Mouse (Mus musculus) intestine, embryonic 14.5 days (tissue): ENCODE results near the gene Otud7a. TPM values are rescaled to one million over a fixed set of nuclear protein-coding genes. Genes with fewer than 3 reads are reported as not detected.

Experiments used
- ATAC-seq: fragments of 200-750 bp; cut with Nextera tagmentation; replicated peaks from 2 replicates; pipeline ENCODE4 v1.8.0; 2017; ENCODE audit warnings: low read depth, moderate number of reproducible peaks, moderate TSS enrichment, moderate library complexity; ENCODE audit not compliant: low FRiP score, low TSS enrichment
- DNase-seq: peaks from one replicate; pipeline ENCODE4 v3.0.0-alpha.2; 2018; ENCODE audit warnings: low spot score
- H3K27ac ChIP-seq: fragments of 300-500 bp; sonication (generic); 2 replicates; pipeline ENCODE4 v1.5.1; 2014; ENCODE audit warnings: low read depth, mild to moderate bottlenecking, control low read depth
- H3K27me3 ChIP-seq: fragments of 300-500 bp; sonication (generic); replicated peaks from 2 replicates; pipeline ENCODE4 v1.6.1; 2014; ENCODE audit warnings: low read length, control low read depth; ENCODE audit not compliant: control insufficient read depth, insufficient read depth
- H3K36me3 ChIP-seq: fragments of 300-500 bp; sonication (generic); 2 replicates; pipeline ENCODE4 v1.6.1; 2014; ENCODE audit warnings: low read length, control low read depth; ENCODE audit not compliant: control insufficient read depth, insufficient read depth
- H3K4me1 ChIP-seq: fragments of 300-500 bp; sonication (generic); replicated peaks from 2 replicates; pipeline ENCODE4 v1.6.1; 2014; ENCODE audit warnings: low read length, control low read depth, mixed read lengths; ENCODE audit not compliant: control insufficient read depth, insufficient read depth
- H3K4me2 ChIP-seq: fragments of 300-500 bp; sonication (generic); 2 replicates; pipeline ENCODE4 v1.6.1; 2014; ENCODE audit warnings: low read length
- H3K4me3 ChIP-seq: fragments of 300-500 bp; sonication (generic); 2 replicates; pipeline ENCODE4 v1.5.1; 2014; ENCODE audit warnings: low read depth, low read length, control low read depth, mixed read lengths
- H3K9ac ChIP-seq: fragments of 300-500 bp; sonication (generic); 2 replicates; pipeline ENCODE4 v1.6.1; 2014; ENCODE audit warnings: mild to moderate bottlenecking, low read length
- H3K9me3 ChIP-seq: fragments of 300-500 bp; sonication (generic); 2 replicates; pipeline ENCODE4 v1.6.1; 2016; ENCODE audit warnings: low read length, control low read depth; ENCODE audit not compliant: control insufficient read depth
- WGBS: fragments of 180-500 bp; shearing (Covaris S2); extraction: QIAGEN DNeasy Blood & Tissue Kit; methylation state at CpG from one replicate; pipeline ENCODE4 v1.1.7; 2014; 5-methylcytosine and 5-hydroxymethylcytosine counted together
- polyA plus RNA-seq: library from polyadenylated mRNA; unstranded; fragments of >200 nt; fragmentation: Nextera tagmentation; extraction: Ambion mirVana; gene quantifications from 2 replicates; pipeline ENCODE4 v1.2.1, GENCODE M21; 2014

The Otud7a gene
- polyA plus RNA-seq, 1 experiment from 2014 or later: 1.5 TPM

DNA sequence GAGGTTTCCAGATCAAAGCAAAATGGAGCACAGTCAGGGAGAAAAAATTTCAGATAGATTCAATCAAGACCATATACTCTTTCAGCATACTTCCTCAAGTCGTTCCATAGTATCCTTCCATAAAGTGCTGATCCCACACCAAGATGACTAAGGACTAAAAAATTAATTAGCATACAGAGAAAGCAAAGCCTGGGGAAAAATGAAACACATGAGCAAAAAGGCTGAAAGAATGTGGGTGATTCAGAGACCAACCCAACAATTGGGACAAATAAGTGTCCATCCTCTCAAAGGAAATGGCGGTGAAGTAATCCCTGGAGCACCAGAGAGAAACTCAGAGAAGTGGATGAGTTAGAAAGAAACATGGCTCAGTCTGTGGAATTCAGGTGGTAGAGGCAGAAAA lies 38.5 kb downstream of the Otud7a start:
- Histone ChIP-seq H3K4me3 (no peak overlapping the region), H3K9ac (no peak overlapping the region), H3K27ac (no peak overlapping the region), H3K4me2 (no peak overlapping the region), H3K9me3 (no peaks in the 10 kb centered on the region), H3K36me3 (no peaks in the 10 kb centered on the region), H3K4me1 (no peaks in the 10 kb centered on the region), H3K27me3 (no peaks in the 10 kb centered on the region)
- DNase-seq (no peak), ATAC-seq (no peak)
- WGBS: 84% methylated on average over 2 of the region's 2 CpGs

DNA sequence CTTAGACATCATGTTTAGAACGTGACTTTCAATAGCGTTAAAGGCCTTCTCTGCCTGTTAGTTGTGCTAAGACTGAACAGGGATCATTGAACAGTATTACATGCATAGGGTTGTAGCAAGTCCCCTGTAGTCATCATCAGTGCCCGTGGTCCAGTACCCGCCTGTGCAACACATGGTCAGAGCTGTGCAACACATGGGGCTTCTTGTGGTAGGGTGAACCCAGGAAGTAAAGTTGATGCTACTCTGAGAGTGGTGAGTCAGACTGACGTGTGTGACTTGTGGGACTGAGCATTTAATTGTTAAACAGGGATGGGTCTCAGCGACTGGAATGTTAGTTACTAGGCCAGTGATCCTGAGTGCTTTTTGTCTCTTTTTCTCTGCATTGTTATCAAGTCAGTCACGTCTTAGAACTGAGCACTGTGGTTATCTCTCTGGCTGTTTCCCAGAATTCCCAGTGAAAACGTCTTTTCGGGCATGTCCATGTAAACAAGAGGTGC lies 52.5 kb downstream of the Otud7a start:
- no peaks in the 10 kb centered on the region for H3K4me1 ChIP-seq
- no peak overlapping the region for H3K27ac ChIP-seq
- no peak overlapping the region for H3K4me2 ChIP-seq
- no peaks in the 10 kb centered on the region for H3K36me3 ChIP-seq
- H3K4me3 ChIP-seq: no peak overlapping the region
- no peaks in the 10 kb centered on the region for H3K9me3 ChIP-seq
- 77% methylated on average over 9 of the region's 9 CpGs for WGBS
- no peak overlapping the region for H3K9ac ChIP-seq
- no peaks in the 10 kb centered on the region for H3K27me3 ChIP-seq
- ATAC-seq (no peak), DNase-seq (no peak)

- Histone ChIP-seq H3K27me3 (no peaks in the 10 kb centered on the region), H3K4me2 (no peak overlapping the region), H3K36me3 (no peaks in the 10 kb centered on the region), H3K4me3 (no peak overlapping the region), H3K4me1 (no peaks in the 10 kb centered on the region), H3K9ac (no peak overlapping the region), H3K9me3 (no peaks in the 10 kb centered on the region), H3K27ac (no peak overlapping the region)
- no peak for DNase-seq
- ATAC-seq: no peak
- 34% methylated on average over 2 of the region's 2 CpGs for WGBS
Observed at GRCm38 (mm10) chr7:63504202-63504601, 59.7 kb downstream of the Otud7a start.

DNA sequence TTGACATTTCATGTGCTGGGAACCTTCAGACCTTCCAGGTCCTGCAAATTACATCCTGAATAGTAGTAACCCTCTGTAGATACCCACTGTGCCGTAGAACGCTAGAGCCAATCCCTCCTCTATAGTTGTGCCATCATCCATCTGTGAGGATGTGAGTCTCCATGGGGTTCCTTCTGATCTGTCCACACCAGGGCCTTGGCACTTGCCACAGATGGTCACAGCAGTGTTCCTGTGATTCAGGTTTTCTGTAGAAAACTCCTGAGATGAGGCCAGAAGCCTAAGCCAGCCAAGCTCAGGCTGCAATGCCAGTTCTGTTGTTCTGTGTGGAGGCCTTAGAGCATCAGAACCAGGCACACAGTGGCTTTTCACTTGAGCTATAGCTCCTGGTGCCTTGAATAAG lies 63.5 kb downstream of the Otud7a start:
- H3K4me3 ChIP-seq: no peak overlapping the region
- H3K9ac ChIP-seq: no peak overlapping the region
- no peaks in the 10 kb centered on the region for H3K36me3 ChIP-seq
- no peak for ATAC-seq
- H3K4me2 ChIP-seq: no peak overlapping the region
- no peak overlapping the region for H3K27ac ChIP-seq
- 87% methylated on average over 2 of the region's 2 CpGs for WGBS
- H3K9me3 ChIP-seq: no peaks in the 10 kb centered on the region
- DNase-seq: no peak
- H3K27me3 ChIP-seq: no peaks in the 10 kb centered on the region
- no peaks in the 10 kb centered on the region for H3K4me1 ChIP-seq

- no peaks in the 10 kb centered on the region for H3K27me3 ChIP-seq
- H3K9ac ChIP-seq: no peak overlapping the region
- H3K36me3 ChIP-seq: no peaks in the 10 kb centered on the region
- no peak overlapping the region for H3K27ac ChIP-seq
- 47% methylated on average over 1 of the region's 1 CpGs for WGBS
- no peak overlapping the region for H3K4me3 ChIP-seq
- no peaks in the 10 kb centered on the region for H3K4me1 ChIP-seq
- no peak for ATAC-seq
- no peak overlapping the region for H3K4me2 ChIP-seq
- no peak for DNase-seq
- H3K9me3 ChIP-seq: no peaks in the 10 kb centered on the region
Observed at GRCm38 (mm10) chr7:63509825-63510224, 65.3 kb downstream of the Otud7a start.

DNA sequence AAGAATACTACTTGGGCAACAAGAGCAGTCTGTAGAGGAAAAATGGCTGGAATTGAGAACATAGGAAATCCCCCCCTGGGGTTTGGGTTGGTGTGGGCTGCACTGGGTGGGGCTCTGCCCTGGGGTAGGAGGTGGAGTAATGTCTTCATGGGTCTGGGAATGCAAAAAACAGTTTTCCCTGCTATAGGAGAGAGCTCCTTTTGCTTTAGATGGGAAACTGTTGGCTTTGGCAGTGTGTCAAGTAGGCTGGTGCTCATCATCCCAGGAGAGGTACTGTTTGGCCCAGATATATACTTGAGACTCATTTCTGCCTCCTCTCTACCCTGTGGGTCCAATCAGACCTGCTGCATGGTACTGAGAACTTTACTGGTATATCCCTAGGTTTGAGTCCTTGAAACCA lies 66.9 kb downstream of the Otud7a start:
- no peak for ATAC-seq
- H3K9ac ChIP-seq: no peak overlapping the region

DNA sequence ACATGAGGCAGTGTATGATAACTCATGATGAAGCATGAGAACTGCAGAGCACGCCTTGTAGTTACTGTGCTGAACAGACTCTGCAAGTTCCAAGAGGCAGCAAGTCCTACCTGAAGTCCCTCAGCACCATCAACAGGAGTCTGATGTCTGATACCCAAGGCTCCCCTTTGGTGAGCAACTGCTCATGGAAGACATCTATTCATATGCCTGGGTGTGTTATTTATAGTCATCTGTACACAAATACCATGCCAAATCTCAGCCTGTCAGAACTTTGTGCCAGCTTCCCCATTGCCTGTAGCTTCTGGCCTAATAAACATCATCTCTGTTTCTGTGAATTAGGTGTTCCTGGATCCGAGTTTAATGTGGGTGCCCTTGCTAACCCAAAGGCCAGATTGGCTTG lies 68.0 kb downstream of the Otud7a start:
- Histone ChIP-seq H3K4me1 (no peaks in the 10 kb centered on the region), H3K36me3 (no peaks in the 10 kb centered on the region), H3K9ac (no peak overlapping the region), H3K4me3 (no peak overlapping the region), H3K27ac (no peak overlapping the region), H3K27me3 (no peaks in the 10 kb centered on the region), H3K9me3 (no peaks in the 10 kb centered on the region), H3K4me2 (no peak overlapping the region)
- ATAC-seq (no peak), DNase-seq (no peak)
- WGBS: 71% methylated on average over 2 of the region's 2 CpGs

More for the DNA sequence above, 66.9 kb downstream of the Otud7a start:
- no peak overlapping the region for H3K4me3 ChIP-seq
- H3K27me3 ChIP-seq: no peaks in the 10 kb centered on the region
- H3K4me2 ChIP-seq: no peak overlapping the region
- no peaks in the 10 kb centered on the region for H3K36me3 ChIP-seq
- no peaks in the 10 kb centered on the region for H3K9me3 ChIP-seq
- no peak overlapping the region for H3K27ac ChIP-seq
- H3K4me1 ChIP-seq: no peaks in the 10 kb centered on the region
- DNase-seq: no peak

DNA sequence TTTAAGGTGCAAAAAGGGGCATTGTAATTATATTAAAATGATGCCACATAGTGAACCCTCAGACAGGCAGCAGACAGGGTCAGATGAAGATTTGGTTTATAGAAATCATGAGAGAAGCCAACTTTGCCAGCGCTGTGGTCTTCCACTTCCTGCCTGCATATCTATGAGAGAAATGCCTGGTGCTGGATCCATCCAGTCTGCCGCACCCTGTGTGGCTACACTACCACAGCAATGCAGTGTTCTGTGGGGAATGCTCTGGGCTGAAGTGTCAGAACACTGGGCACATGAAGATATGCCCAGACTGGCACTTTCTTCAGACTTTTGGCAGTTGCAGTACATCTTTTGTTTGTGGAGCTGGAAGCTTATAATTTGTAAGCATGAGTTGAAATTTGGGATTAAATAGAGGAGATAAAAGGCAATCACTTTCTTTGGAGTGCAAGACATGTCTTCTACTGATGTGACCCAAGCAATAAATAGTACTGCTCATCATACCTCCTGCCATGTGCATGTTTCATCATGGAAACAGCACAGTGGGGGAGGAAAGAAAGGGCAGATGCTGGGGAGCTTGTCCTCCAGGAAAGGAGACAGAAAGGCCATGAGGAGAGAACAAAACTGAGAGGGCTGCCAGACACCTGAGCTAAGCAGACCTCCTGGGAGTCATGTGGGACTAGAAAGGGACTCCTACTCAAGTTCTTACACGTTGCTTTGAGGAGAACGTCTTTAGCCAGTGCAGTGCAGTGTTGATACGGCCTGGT lies 71.8 kb downstream of the Otud7a start:
- no peaks in the 10 kb centered on the region for H3K9me3 ChIP-seq
- WGBS: 83% methylated on average over 5 of the region's 5 CpGs
- no peak overlapping the region for H3K4me3 ChIP-seq
- no peak overlapping the region for H3K9ac ChIP-seq
- H3K4me2 ChIP-seq: no peak overlapping the region
- ATAC-seq (no peak), DNase-seq (no peak)
- no peak overlapping the region for H3K27ac ChIP-seq
- no peaks in the 10 kb centered on the region for H3K36me3 ChIP-seq
- H3K27me3 ChIP-seq: no peaks in the 10 kb centered on the region
- H3K4me1 ChIP-seq: no peaks in the 10 kb centered on the region

GRCm38 (mm10) chr7:63520299-63520698 lies 75.7 kb downstream of the Otud7a start:
- DNase-seq: no peak
- no peaks in the 10 kb centered on the region for H3K36me3 ChIP-seq
- WGBS: 65% methylated on average over 1 of the region's 1 CpGs
- H3K4me1 ChIP-seq: no peaks in the 10 kb centered on the region
- H3K9me3 ChIP-seq: no peaks in the 10 kb centered on the region
- ATAC-seq: no peak
- H3K4me3 ChIP-seq: no peak overlapping the region
- no peaks in the 10 kb centered on the region for H3K27me3 ChIP-seq
- H3K9ac ChIP-seq: no peak overlapping the region
- no peak overlapping the region for H3K27ac ChIP-seq
- no peak overlapping the region for H3K4me2 ChIP-seq
